Mouse (Mus musculus) erythroblast, embryonic 14.5 days (primary cell): Measurements from ENCODE around the gene Klhl29.

Source experiments
- GATA1 ChIP-seq: IDR thresholded peaks from 2 replicates; pipeline ENCODE4 v1.6.1; 2012; ENCODE audit warnings: low read length, inconsistent platforms, mixed read lengths
- TAL1 ChIP-seq: IDR thresholded peaks from 3 replicates; pipeline ENCODE4 v1.6.1; 2012; ENCODE audit warnings: low read length, inconsistent platforms, mixed read lengths

DNA sequence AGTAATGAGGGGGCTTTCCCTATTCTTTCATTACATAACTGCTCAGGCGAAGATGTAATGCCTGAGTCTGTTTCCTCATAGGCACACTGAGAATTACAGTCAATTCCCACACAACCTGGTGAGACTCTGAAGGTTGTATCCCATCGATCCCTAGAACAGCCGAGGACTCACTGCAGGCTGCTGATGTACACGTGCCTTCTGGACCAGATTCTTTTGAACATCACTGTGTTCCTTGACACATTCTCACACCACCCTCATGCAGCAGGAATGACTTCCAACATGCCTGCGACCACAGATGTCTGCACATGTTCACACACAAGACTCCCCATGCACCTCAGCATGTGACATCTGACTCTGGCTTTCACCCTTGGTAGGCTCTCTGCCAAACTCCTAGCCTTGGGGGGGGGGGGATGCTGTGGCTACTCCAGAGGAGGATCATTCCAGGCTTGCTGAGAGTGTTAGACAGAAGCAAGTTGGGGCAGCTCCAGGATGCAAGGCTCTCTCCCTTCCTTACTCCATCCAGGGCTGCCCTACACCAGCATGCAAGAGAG is 217.5 kb downstream of the Klhl29 start:
- TF ChIP-seq TAL1 (no peak), GATA1 (no peak)
